Mouse (Mus musculus) hindbrain, postnatal 0 days (tissue): ENCODE measurements at regions not wholly inside any gene's neighbourhood (a gene's known extent, or its start where the extent isn't known, plus 50 kb on each side); places are given as distances from the start of the nearest gene placed in this dataset.
"Not testable (repeated sequence)": the region's sequence is repeated elsewhere in the genome, so short reads cannot be mapped to it uniquely, and the experiment has no call there.

Source experiments
- ATAC-seq: fragments of 200-750 bp; cut with Nextera tagmentation; 2 replicates; pipeline ENCODE4 v1.8.0; 2017; ENCODE audit warnings: mild to moderate bottlenecking, moderate TSS enrichment, moderate library complexity
- DNase-seq: peaks from one replicate; pipeline ENCODE4 v3.0.0-alpha.2; 2015; ENCODE audit warnings: low spot score
- H3K27ac ChIP-seq: fragments of 300-500 bp; sonication (generic); 2 replicates; pipeline ENCODE4 v1.5.1; 2014; ENCODE audit warnings: mild to moderate bottlenecking
- H3K27me3 ChIP-seq: fragments of 300-500 bp; sonication (generic); 2 replicates; pipeline ENCODE4 v1.6.1; 2014; ENCODE audit warnings: low read length, mixed read lengths; ENCODE audit not compliant: insufficient read depth
- H3K36me3 ChIP-seq: fragments of 300-500 bp; sonication (generic); 2 replicates; pipeline ENCODE4 v1.6.1; 2014; ENCODE audit warnings: low read length, mixed read lengths; ENCODE audit not compliant: insufficient read depth
- H3K4me1 ChIP-seq: fragments of 300-500 bp; sonication (generic); 2 replicates; pipeline ENCODE4 v1.6.1; 2014; ENCODE audit warnings: antibody characterized with exemption, low read length, mixed read lengths; ENCODE audit not compliant: insufficient read depth
- H3K4me2 ChIP-seq: fragments of 300-500 bp; sonication (generic); 2 replicates; pipeline ENCODE4 v1.6.1; 2014; ENCODE audit warnings: low read depth, mild to moderate bottlenecking, low read length, moderate library complexity, mixed read lengths
- H3K4me3 ChIP-seq: fragments of 300-500 bp; sonication (generic); 2 replicates; pipeline ENCODE4 v1.5.1; 2014; ENCODE audit warnings: low read length
- H3K9ac ChIP-seq: fragments of 300-500 bp; sonication (generic); replicated peaks from 2 replicates; pipeline ENCODE4 v1.6.1; 2014; ENCODE audit warnings: mild to moderate bottlenecking, low read length, moderate library complexity, mixed read lengths
- H3K9me3 ChIP-seq: fragments of 300-500 bp; sonication (generic); 2 replicates; pipeline ENCODE4 v1.6.1; 2016; ENCODE audit warnings: low read length, mixed read lengths
- CTCF ChIP-seq: IDR thresholded peaks from 2 replicates; pipeline ENCODE4 v1.5.1; 2016; ENCODE audit warnings: antibody characterized with exemption, control low read depth, low read depth
- WGBS: fragments of 180-500 bp; shearing (Covaris S2); extraction: QIAGEN DNeasy Blood & Tissue Kit; methylation state at CpG from one replicate; pipeline ENCODE4 v1.1.7; 2014; 5-methylcytosine and 5-hydroxymethylcytosine counted together

- Histone ChIP-seq H3K4me3 (no peak overlapping the region), H3K27ac (no peak overlapping the region), H3K4me1 (no peaks in the 10 kb centered on the region), H3K9me3 (no peaks in the 10 kb centered on the region), H3K27me3 (no peaks in the 10 kb centered on the region), H3K4me2 (no peak overlapping the region), H3K36me3 (no peaks in the 10 kb centered on the region), H3K9ac (no peak overlapping the region)
- DNase-seq (peak; percentile 90), ATAC-seq (peak; percentile 56)
- TF ChIP-seq CTCF = peak; percentile 71
- WGBS = 41% methylated on average over 9 of the region's 9 CpGs
Measured at GRCm38 (mm10) chr5:5845805-5846496, 96.8 kb upstream of the Steap1 start.

GRCm38 (mm10) chr5:5844312-5844711 is 95.2 kb upstream of the Steap1 start:
- Histone ChIP-seq H3K9ac (no peak overlapping the region), H3K36me3 (no peaks in the 10 kb centered on the region), H3K4me2 (no peak overlapping the region), H3K9me3 (no peaks in the 10 kb centered on the region), H3K27me3 (no peaks in the 10 kb centered on the region), H3K4me1 (no peaks in the 10 kb centered on the region), H3K4me3 (no peak overlapping the region), H3K27ac (no peak overlapping the region)
- no peak for ATAC-seq
- WGBS = 86% methylated on average over 3 of the region's 3 CpGs
- no peak for TF ChIP-seq CTCF
- no peak for DNase-seq

GRCm38 (mm10) chr5:5838767-5839166 is 89.6 kb upstream of the Steap1 start:
- ATAC-seq (no peak), DNase-seq (no peak)
- H3K4me3 ChIP-seq = no peak overlapping the region
- WGBS = 58% methylated on average over 3 of the region's 3 CpGs
- H3K27me3 ChIP-seq = no peaks in the 10 kb centered on the region
- H3K9ac ChIP-seq = no peak overlapping the region
- H3K36me3 ChIP-seq = no peaks in the 10 kb centered on the region
- no peak for TF ChIP-seq CTCF
- H3K4me2 ChIP-seq = no peak overlapping the region
- H3K4me1 ChIP-seq = no peaks in the 10 kb centered on the region
- H3K27ac ChIP-seq = no peak overlapping the region
- H3K9me3 ChIP-seq = no peaks in the 10 kb centered on the region

GRCm38 (mm10) chr5:5822666-5823065 is 73.5 kb upstream of the Steap1 start:
- not testable (repeated sequence) for DNase-seq, H3K36me3 ChIP-seq, H3K27me3 ChIP-seq, H3K4me2 ChIP-seq, H3K4me1 ChIP-seq, H3K4me3 ChIP-seq, H3K27ac ChIP-seq, H3K9ac ChIP-seq, ATAC-seq, H3K9me3 ChIP-seq
- WGBS = 86% methylated on average over 9 of the region's 9 CpGs
